Mouse (Mus musculus): ENCODE data around the gene Ackr2.

Ackr2 gene

DNA sequence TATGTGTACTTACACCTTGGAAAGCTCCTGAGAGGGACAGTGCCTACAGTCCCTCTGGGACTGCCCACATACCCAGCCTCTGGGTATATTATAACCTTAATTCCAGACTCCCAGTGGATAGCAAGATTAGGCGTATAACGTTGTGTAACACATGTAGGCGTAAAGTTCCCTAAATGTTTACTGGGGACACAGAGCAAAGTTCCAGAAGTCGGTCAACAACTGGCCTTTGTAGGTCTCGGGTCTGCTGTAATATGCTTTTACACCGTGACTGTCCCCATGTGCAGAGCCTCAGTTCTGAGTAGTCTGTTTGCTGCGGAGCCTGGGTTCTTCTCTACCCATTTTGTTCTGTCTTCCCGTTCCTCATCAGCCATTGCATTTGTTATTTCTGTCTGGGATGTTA lies 25.3 kb downstream of the Ackr2 start:
- no peak for DNase-seq

GRCm38 (mm10) chr9:121923906-121924305 lies 25.8 kb downstream of the Ackr2 start:
- no peak for DNase-seq

GRCm38 (mm10) chr9:121924901-121925560 lies 26.9 kb downstream of the Ackr2 start:
- no peak for DNase-seq

DNA sequence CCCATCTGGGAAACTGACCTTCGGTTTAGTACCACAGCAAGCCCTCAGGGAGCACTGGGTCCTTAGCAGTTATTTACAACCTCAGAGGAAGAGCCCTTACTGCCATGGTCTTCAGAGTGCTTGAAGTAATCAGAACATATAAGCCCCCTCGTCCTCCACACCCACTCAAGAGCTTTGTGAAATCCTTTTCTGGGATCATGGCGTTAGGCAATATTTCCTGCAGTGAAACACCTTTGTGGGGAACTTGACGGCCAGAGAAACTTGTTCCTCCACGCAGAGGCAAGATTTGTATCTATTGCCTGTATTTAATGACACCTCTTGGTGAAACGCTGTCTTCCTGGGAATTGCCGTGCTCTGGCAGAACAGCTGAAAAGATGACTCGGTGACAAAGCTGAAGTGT lies 27.8 kb downstream of the Ackr2 start:
- no peak for DNase-seq

DNA sequence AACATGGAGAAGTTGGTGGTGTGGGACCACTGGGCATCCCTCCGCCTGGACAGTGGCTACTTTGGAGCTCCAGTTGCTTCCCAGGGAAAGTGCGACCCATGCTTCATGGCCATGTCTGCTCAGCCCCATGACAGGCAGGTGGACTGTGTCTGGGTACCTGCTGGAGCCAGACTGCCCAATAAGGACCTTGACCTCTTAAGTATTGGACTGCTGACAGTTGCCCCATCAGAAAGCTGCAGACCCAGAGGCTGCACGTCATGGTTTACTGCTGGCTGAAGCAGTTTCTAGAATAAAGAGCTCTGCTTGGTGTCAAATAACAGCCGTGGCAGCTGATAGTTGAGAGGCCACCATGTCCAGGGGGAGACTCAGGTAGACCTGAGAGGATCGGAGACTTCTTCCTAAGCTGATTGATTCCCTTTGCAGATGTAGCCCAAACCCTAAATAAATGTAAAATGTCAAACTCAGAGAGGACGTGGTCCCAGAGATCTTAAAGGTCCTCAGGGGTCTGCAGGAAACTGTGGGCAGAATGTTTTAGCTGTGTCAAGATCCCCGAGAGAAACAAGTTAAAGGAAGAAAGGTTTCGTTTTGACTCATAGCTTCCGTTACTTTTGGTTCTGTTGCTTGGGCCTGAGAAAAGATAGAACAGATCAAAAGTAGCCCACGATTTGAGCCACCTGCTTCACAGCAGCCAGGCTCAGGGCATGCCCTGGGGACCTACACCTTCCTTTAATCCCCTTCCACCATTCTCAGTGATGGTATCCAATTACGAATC lies 28.7 kb downstream of the Ackr2 start:
- no peak for DNase-seq

DNA sequence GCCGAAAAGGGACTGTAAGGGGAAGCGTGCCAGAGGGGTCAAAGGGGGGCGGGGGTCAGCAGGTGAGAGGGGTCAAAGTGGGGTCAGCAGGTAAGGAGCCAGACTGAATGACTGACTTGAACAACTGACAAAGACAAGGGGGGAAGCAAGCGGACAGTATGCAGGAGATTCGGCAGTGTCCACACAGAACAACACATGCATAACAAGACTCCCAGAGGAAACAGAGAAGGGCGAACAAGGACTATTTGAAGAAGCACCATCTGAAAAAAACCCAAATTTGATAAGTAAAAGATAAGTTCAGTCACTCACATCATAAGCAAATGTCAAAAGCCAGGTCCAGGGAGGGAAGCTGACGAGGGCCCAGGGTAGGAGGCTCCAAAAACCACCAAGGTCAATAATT lies 29.6 kb downstream of the Ackr2 start:
- no peak for DNase-seq

DNA sequence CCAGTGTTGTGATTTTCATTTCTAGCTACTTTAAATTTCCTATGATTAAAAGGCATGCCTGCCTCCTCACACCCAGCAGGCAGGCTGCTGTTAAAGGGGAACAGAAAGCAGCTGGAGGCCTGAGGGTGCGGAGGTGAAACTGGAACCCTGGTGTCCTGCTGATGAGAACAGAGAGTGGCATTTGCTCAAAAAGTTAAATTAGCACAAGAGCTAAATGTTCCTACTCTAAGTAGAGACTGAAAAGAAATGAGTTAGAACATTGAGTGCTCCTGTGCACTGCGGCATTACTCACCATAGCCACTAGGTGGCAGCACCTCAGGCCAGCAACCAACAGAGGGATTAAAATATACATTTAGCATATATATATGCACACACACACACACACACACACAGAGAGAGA lies 30.3 kb downstream of the Ackr2 start:
- peak; percentile 44 for DNase-seq

DNA sequence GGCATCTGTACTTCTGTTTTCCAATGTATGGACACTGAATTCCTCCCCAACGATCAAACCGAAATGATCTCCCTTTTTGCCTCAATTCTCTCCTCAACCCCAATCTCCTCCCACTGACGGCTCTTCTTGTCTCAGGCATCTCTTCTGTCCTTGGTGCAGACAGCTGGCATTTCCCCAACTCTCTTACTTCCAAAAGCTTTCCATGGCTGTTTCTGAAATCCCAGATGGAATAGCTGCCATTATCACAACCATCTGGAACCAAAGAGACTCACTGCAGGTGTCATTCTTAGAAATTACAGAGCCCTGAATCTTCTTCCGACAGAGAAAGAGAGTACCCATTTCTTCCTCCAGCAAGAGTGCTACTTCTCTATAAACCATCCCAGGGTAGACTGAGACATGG lies 36.7 kb downstream of the Ackr2 start:
- no peak for DNase-seq

GRCm38 (mm10) chr9:121936952-121937351 lies 38.8 kb downstream of the Ackr2 start:
- DNase-seq: no peak

DNA sequence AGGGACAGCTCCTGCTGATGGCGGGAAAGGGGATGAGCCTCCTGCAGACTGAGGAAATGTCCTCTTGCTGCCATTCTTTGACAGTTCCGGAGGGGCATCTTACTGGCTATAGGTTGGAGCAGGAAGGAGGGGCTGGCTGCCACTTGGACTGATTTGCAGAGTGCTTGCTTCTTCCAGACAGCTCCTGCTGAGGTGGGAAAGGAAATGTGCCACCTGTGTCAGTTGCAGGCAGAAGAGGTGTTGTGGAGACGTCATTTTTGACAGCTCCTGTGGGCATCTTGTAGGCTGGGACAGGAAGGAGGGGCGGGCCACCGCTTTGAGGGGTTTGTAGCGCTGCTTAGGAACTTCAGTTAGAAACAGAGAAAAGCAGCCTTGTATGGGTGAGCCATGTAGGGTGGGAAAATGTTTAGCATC lies 39.3 kb downstream of the Ackr2 start:
- no peak for DNase-seq

DNA sequence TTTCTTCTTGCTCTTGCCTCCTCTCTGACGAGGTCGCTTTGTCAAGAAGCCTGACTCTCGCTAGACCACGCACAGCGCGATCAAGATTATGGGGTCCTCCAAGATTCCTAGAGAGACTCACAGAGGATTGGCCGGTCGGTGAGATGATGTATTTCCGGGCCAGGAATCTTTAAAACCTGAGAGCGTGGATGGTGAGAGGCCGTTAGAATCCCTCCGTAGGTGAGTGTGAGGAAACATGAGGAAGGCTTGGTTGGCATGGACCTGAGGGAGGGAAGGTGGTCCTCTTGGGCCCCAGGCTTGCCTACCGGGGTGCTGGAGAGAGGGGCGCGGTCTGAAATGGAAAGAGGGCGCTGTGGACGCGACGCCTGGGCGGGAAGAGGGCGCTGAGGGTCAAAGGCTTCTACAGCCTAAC lies 39.8 kb downstream of the Ackr2 start:
- DNase-seq: no peak

- no peak for DNase-seq
Measured at GRCm38 (mm10) chr9:121943005-121943404, 44.9 kb downstream of the Ackr2 start.

DNA sequence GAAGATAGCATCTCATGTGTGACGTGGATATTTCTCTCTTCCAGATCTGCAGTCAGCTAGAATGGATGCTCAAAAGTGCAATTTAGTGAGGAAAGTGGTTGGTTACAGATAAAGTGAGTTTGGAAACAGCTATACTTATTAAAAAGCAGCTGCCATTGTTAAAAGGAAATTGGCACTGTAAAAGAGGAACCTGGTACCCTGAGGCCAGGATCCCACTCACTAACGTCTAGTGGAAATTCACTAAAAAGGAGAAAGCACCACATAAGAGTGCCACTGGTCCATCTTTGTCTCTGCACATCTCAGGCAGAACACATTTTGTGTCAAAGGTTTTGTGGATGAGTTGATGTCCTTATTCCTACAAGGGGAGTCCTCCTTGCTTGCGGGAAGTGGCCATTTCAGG lies 45.5 kb downstream of the Ackr2 start:
- DNase-seq: no peak

DNA sequence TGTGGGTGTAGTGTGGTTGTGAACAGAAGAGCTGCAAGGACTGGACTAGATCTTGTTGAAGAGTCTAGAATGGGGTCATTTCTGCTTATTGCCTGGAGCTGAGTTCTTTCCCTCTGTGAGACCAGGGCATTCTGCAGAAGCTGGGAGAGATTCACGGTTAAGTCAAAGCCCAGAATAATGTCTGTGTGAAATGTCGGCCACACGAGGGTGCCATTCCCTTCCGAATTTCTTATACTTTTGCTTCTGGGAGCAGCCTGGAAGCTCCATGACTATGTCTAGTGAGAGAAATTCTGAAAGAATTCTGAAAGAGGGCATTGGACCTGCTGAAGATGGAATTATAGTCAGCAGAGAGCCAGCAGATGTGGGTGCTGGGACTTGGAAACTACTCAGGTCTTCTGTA lies 49.6 kb downstream of the Ackr2 start:
- DNase-seq: peak; percentile 81

- DNase-seq: peak; percentile 43
Measured at GRCm38 (mm10) chr9:121948431-121948830, 50.3 kb downstream of the Ackr2 start.

DNA sequence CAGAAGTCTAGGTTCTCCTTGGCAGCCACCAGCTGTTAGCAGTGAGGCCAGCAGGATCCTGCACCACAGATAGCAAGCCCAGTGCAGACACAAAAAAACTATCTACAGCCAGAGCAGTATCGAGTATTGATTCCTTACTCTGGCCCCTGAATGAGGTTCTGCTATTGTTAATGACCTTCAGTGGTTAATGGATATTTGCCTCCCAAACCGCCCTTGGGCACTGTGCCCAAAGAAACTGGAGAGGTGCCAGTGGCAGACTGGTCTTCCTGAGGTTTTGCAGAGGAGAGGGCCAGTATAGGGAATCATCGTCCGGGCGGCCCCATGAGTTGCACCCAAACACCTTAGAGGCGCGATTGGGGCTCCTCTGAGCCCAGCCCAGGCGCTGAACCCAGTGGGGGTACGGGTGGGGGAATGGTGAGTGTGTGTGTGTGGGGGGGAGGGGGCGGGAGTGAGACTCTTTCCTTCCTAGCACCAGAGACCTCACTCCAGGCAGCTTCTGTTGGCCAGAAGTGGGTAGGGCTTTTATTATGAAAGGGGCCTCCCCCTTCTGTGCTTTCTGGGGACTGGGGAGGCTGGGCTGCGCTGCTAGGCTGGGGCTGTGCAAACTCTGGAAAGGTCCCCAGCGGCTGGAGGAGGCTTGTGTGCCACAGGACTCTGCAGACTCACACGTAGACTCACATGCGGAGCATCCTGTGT lies 52.4 kb downstream of the Ackr2 start, which contains the start of gene Fam198a:
Gene Fam198a (plus strand): TSS at position 571 of the 696 bp plus-strand sequence.
- DNase-seq: peak; percentile 88

DNA sequence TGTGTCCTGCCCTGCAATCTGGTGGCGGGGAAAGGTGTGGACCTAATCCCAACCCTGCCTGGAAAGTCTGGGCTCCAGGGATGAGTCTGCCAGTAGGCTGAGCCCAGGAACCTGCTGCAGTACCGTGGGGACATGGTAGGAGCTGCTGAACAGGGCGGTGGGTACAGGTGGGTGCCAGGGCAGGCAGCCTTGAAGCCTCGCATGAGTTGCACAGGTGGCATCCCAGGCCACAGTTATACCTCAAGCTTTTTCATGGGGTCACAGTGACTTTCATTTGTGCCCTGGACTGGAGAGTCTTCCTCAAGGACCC lies 52.9 kb downstream of the Ackr2 start:
- DNase-seq: no peak

- DNase-seq: peak; percentile 53
Measured at GRCm38 (mm10) chr9:121952596-121952995, 54.4 kb downstream of the Ackr2 start.

DNA sequence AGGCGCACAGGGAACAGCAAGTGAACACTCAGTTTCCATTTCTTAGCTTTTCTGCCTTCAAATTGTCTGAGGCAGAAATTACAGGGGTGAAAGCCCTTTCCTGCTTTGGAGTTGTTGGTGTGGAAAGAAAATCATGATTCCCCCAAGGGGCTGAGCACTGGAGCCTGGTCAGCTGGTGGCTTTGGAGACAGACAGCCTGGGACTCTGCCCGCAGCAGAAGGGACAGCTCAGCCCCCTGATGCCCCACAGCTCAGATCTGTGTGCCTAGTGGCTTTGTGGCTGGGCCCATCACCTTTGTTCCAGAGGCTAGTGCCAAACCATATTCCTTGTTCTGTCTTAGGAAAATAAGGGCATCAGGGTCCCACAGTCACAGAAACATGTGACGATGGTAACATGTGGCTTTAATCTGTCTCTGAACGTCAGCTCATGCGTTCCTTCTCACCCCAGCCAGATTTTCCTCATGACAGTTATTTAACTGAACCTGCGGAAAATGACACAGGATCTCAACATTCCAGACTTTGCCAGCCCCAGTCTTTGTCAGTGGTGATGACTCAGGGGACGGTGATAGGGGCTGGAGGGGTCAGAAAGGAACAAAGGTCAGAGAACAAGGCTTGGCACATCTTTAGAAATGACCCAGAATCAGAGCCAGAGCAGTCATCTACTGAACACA lies 61.9 kb downstream of the Ackr2 start:
- no peak for DNase-seq

All from lung, postnatal 10 days (tissue).